ENCODE assay signal across 27 mouse cellular contexts in genomic region chr17:80493891-80494290, GRCm38 (mm10).
"Had no signal": no experiment of that assay in that cellular context is flagged by ENCODE, and none has a peak within 500 bp of the region (broad histone marks: within the 10 kb centered on the region; RNA-seq: fewer than 3 reads in every experiment).

No protein-coding gene starts in this region.

- H3K27me3 ChIP-seq: limb, embryonic 12.5 days; limb, embryonic 13.5 days; limb, embryonic 15.5 days; liver, embryonic 12.5 days; liver, embryonic 13.5 days; liver, embryonic 15.5 days; lung, embryonic 15.5 days; megakaryocyte, embryonic 14.5 days; midbrain, embryonic 12.5 days; midbrain, embryonic 13.5 days; midbrain, embryonic 15.5 days had no signal

- H3K4me3 ChIP-seq: left cerebral cortex, adult 2 months; limb, embryonic 10.5 days; limb, embryonic 12.5 days; limb, embryonic 13.5 days; limb, embryonic 15.5 days; liver, embryonic 12.5 days; liver, embryonic 13.5 days; liver, embryonic 15.5 days; lung, embryonic 15.5 days; megakaryocyte, embryonic 14.5 days; midbrain, embryonic 10.5 days; midbrain, embryonic 12.5 days; midbrain, embryonic 13.5 days; midbrain, embryonic 15.5 days; myocyte had no signal

- H3K27ac ChIP-seq: left cerebral cortex, adult 2 months; limb, embryonic 10.5 days; limb, embryonic 12.5 days; limb, embryonic 13.5 days; limb, embryonic 15.5 days; liver, embryonic 12.5 days; liver, embryonic 13.5 days; liver, embryonic 14.5 days; liver, embryonic 15.5 days; lung, embryonic 15.5 days; macrophage; midbrain, embryonic 10.5 days; midbrain, embryonic 12.5 days; midbrain, embryonic 13.5 days; midbrain, embryonic 15.5 days had no signal

- DNase-seq: left cerebral cortex, postnatal 4 days; liver, embryonic 13.5 days; liver, postnatal 0 days; lung, adult 18-20 months; lung, adult 2 months; lung, embryonic 14.5 days; lung, postnatal 10 days; lung, postnatal 14 days; lung, postnatal 36 days; lung, postnatal 4 days; midbrain, embryonic 14.5 days had no signal

- H3K4me1 ChIP-seq: limb, embryonic 10.5 days; limb, embryonic 12.5 days; limb, embryonic 13.5 days; limb, embryonic 15.5 days; liver, embryonic 12.5 days; liver, embryonic 15.5 days; midbrain, embryonic 12.5 days; midbrain, embryonic 13.5 days; midbrain, embryonic 15.5 days had no signal

- H3K9ac ChIP-seq: limb, embryonic 12.5 days; limb, embryonic 13.5 days; limb, embryonic 15.5 days; liver, embryonic 12.5 days; liver, embryonic 13.5 days; liver, embryonic 14.5 days; liver, embryonic 15.5 days; liver, postnatal 0 days; lung, embryonic 14.5 days; lung, embryonic 15.5 days; midbrain, embryonic 12.5 days; midbrain, embryonic 13.5 days; midbrain, embryonic 15.5 days had no signal

- H3K36me3 ChIP-seq: limb, embryonic 10.5 days; limb, embryonic 12.5 days; limb, embryonic 13.5 days; limb, embryonic 15.5 days; liver, embryonic 12.5 days; liver, embryonic 13.5 days; liver, embryonic 15.5 days; lung, embryonic 15.5 days; midbrain, embryonic 10.5 days; midbrain, embryonic 12.5 days; midbrain, embryonic 13.5 days; midbrain, embryonic 15.5 days had no signal
